Mouse (Mus musculus): ENCODE measurements at regions not wholly inside any gene's neighbourhood (a gene's known extent, or its start where the extent isn't known, plus 50 kb on each side); places are given as distances from the start of the nearest gene placed in this dataset.

DNA sequence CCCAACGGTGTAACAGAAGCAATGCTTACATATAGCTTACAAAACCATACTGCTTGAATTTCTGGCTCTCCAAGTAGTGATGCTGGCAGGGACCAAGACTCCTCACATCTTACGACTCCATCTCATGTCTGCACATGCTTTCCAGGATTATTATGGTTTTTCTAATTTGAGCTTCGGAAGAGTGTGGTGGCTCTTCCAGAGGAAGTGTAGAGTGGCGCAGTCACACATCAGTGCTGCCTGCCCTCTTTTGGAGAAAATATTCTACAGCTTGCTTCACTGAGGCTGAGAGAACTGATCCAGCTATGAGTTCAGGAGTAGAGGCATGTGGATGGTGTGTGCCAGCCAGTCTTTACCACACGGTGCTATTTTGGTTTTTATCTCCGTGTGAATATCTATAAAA, 217.4 kb downstream of the Otol1 start:
- 66% methylated on average over 6 of the region's 6 CpGs for WGBS (ENCODE audit: insufficient replicate concordance)
- no peak for ATAC-seq (ENCODE audit: low read depth)
- Histone ChIP-seq H3K4me3 (ENCODE audit: low read depth, low read length) (no peak overlapping the region), H3K9me3 (replicated peaks; ENCODE audit: control insufficient read depth, low read length) (no peaks in the 10 kb centered on the region), H3K4me1 (ENCODE audit: control insufficient read depth, low read depth, low read length) (no peaks in the 10 kb centered on the region), H3K4me2 (ENCODE audit: low read depth, low read length) (no peak overlapping the region), H3K36me3 (ENCODE audit: control insufficient read depth, insufficient read depth) (no peaks in the 10 kb centered on the region), H3K27ac (ENCODE audit: low read length) (no peak overlapping the region), H3K27me3 (ENCODE audit: control insufficient read depth, insufficient read depth, low read depth, low read length) (no peaks in the 10 kb centered on the region), H3K9ac (ENCODE audit: low read depth, low read length) (no peak overlapping the region)

DNA sequence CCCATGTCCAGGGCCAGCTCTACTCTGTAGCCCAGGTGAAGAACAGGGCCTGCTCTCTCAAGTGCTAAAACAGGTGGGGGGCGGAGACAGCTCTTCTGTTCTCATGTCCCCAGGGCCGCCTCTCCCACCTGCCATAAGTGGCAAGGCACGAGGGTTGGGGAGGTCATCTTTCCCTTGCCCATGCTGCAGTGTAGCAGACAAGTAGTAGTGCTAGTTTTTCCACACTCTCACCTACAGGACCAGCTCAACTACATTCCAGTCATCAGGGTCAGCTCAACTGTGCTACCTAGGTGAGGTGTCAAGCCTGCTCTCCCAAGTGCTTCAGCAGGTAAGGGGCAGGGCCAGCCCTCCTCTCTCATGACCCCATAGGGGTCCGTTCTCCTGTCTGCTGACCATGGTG, 219.8 kb downstream of the Otol1 start:
- Histone ChIP-seq H3K9ac (ENCODE audit: low read depth, low read length) (no peak overlapping the region), H3K36me3 (ENCODE audit: control insufficient read depth, insufficient read depth) (no peaks in the 10 kb centered on the region), H3K4me1 (ENCODE audit: control insufficient read depth, low read depth, low read length) (no peaks in the 10 kb centered on the region), H3K9me3 (replicated peaks; ENCODE audit: control insufficient read depth, low read length) (no peaks in the 10 kb centered on the region), H3K4me3 (ENCODE audit: low read depth, low read length) (no peak overlapping the region), H3K27ac (ENCODE audit: low read length) (no peak overlapping the region), H3K27me3 (ENCODE audit: control insufficient read depth, insufficient read depth, low read depth, low read length) (no peaks in the 10 kb centered on the region), H3K4me2 (ENCODE audit: low read depth, low read length) (no peak overlapping the region)
- ATAC-seq (ENCODE audit: low read depth), result no peak
- 53% methylated on average over 4 of the region's 4 CpGs for WGBS (ENCODE audit: insufficient replicate concordance)

DNA sequence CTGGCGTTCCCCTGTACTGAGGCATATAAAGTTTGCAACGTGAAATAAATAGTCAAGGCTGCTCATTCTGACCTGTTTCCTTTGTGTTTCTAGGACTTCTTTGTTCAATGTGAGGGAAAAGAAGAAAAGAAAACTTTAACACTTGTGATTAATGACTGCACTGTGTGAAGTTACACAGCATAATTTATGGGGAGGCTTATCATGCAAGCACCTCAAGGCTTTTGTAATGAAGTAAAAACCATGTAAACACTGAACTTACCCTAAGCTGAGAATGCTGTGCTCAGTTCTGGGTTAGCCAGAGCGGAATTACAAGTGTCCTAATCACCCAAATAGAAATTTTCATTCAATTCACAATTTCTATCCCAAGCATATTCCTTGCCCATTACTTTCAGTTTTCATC, 241.2 kb downstream of the Otol1 start:
- H3K27ac ChIP-seq (ENCODE audit: low read length), result no peak overlapping the region
- H3K9ac ChIP-seq (ENCODE audit: low read depth, low read length), result no peak overlapping the region
- 32% methylated on average over 3 of the region's 3 CpGs for WGBS (ENCODE audit: insufficient replicate concordance)
- H3K4me3 ChIP-seq (ENCODE audit: low read depth, low read length), result no peak overlapping the region
- no peak for ATAC-seq (ENCODE audit: low read depth)
- no peaks in the 10 kb centered on the region for H3K36me3 ChIP-seq (ENCODE audit: control insufficient read depth, insufficient read depth)
- H3K27me3 ChIP-seq (ENCODE audit: control insufficient read depth, insufficient read depth, low read depth, low read length), result no peaks in the 10 kb centered on the region
- no peaks in the 10 kb centered on the region for H3K9me3 ChIP-seq (replicated peaks; ENCODE audit: control insufficient read depth, low read length)
- H3K4me1 ChIP-seq (ENCODE audit: control insufficient read depth, low read depth, low read length), result no peaks in the 10 kb centered on the region
- no peak overlapping the region for H3K4me2 ChIP-seq (ENCODE audit: low read depth, low read length)

DNA sequence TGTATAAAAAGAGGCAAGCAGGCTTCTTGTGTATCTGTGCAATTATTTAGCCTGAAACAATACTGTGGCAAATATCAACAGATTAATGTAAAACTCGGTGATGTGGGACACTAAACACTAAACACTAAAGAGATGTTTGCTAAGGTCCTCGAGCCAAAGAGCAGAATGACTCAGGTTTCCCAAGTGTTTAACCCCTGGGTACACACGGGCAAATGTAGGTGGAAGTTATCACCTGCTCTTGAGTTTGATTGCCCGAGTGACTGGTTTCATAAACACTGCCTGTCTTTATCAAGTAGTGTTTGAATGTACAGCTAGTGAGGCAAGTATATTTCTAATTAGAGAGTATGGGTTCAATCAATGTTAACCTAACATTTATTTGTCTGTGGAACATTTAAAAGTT, 242.5 kb downstream of the Otol1 start:
- Histone ChIP-seq H3K4me1 (ENCODE audit: control insufficient read depth, low read depth, low read length) (no peaks in the 10 kb centered on the region), H3K36me3 (ENCODE audit: control insufficient read depth, insufficient read depth) (no peaks in the 10 kb centered on the region), H3K4me3 (ENCODE audit: low read depth, low read length) (no peak overlapping the region), H3K9ac (ENCODE audit: low read depth, low read length) (no peak overlapping the region), H3K4me2 (ENCODE audit: low read depth, low read length) (no peak overlapping the region), H3K27ac (ENCODE audit: low read length) (no peak overlapping the region), H3K27me3 (ENCODE audit: control insufficient read depth, insufficient read depth, low read depth, low read length) (no peaks in the 10 kb centered on the region), H3K9me3 (replicated peaks; ENCODE audit: control insufficient read depth, low read length) (no peaks in the 10 kb centered on the region)
- no peak for ATAC-seq (ENCODE audit: low read depth)
- 38% methylated on average over 4 of the region's 4 CpGs for WGBS (ENCODE audit: insufficient replicate concordance)

DNA sequence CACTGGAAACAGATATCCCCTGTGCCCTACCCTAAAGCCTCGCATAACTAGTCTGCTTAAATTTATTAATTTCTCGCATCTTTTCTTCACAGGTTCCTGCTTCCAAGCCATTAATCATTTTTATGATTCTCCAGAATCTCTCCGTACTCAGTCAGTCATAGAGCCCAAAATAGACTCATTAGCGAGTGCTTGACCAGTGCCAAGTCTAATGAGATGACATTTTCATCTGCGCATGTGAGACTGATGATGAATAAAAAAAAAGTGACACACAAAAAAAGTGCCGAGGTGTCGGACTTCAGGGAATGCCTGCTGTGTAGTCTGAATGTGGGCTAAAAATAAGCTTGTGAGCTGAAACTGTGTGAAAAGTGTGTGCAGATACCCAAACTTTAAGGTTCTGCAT, 243.3 kb downstream of the Otol1 start:
- no peak overlapping the region for H3K4me3 ChIP-seq (ENCODE audit: low read depth, low read length)
- H3K4me2 ChIP-seq (ENCODE audit: low read depth, low read length), result no peak overlapping the region
- no peaks in the 10 kb centered on the region for H3K9me3 ChIP-seq (replicated peaks; ENCODE audit: control insufficient read depth, low read length)
- H3K36me3 ChIP-seq (ENCODE audit: control insufficient read depth, insufficient read depth), result no peaks in the 10 kb centered on the region
- H3K27ac ChIP-seq (ENCODE audit: low read length), result no peak overlapping the region
- H3K27me3 ChIP-seq (ENCODE audit: control insufficient read depth, insufficient read depth, low read depth, low read length), result no peaks in the 10 kb centered on the region
- ATAC-seq (ENCODE audit: low read depth), result no peak
- H3K9ac ChIP-seq (ENCODE audit: low read depth, low read length), result no peak overlapping the region
- WGBS (ENCODE audit: insufficient replicate concordance), result 66% methylated on average over 7 of the region's 7 CpGs
- H3K4me1 ChIP-seq (ENCODE audit: control insufficient read depth, low read depth, low read length), result no peaks in the 10 kb centered on the region

DNA sequence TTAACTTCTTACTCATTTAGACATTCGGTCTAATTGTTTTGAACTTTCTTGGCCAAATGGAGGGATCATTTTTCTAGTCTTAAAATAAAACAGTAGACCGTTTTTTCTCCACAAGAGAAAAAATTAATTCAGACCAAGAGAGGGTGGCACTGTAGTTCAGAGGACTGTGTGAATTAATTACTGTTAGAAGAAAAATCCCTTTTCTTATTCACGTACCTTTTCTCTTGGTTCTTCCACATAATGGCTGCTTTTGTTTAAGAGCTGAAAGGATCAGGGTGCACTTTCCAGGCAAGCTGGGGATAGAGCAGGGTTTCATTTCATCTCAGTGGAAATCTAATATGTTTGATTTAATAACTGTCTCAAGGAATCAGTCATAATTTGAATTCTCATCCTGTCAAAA, 255.9 kb downstream of the Otol1 start:
- no peak overlapping the region for H3K4me2 ChIP-seq (ENCODE audit: low read depth, low read length)
- WGBS (ENCODE audit: insufficient replicate concordance), result 54% methylated on average over 3 of the region's 3 CpGs
- H3K4me3 ChIP-seq (ENCODE audit: low read depth, low read length), result no peak overlapping the region
- H3K36me3 ChIP-seq (ENCODE audit: control insufficient read depth, insufficient read depth), result no peaks in the 10 kb centered on the region
- H3K27ac ChIP-seq (ENCODE audit: low read length), result no peak overlapping the region
- H3K4me1 ChIP-seq (ENCODE audit: control insufficient read depth, low read depth, low read length), result no peaks in the 10 kb centered on the region
- no peaks in the 10 kb centered on the region for H3K9me3 ChIP-seq (replicated peaks; ENCODE audit: control insufficient read depth, low read length)
- ATAC-seq (ENCODE audit: low read depth), result no peak
- no peaks in the 10 kb centered on the region for H3K27me3 ChIP-seq (ENCODE audit: control insufficient read depth, insufficient read depth, low read depth, low read length)
- H3K9ac ChIP-seq (ENCODE audit: low read depth, low read length), result no peak overlapping the region

DNA sequence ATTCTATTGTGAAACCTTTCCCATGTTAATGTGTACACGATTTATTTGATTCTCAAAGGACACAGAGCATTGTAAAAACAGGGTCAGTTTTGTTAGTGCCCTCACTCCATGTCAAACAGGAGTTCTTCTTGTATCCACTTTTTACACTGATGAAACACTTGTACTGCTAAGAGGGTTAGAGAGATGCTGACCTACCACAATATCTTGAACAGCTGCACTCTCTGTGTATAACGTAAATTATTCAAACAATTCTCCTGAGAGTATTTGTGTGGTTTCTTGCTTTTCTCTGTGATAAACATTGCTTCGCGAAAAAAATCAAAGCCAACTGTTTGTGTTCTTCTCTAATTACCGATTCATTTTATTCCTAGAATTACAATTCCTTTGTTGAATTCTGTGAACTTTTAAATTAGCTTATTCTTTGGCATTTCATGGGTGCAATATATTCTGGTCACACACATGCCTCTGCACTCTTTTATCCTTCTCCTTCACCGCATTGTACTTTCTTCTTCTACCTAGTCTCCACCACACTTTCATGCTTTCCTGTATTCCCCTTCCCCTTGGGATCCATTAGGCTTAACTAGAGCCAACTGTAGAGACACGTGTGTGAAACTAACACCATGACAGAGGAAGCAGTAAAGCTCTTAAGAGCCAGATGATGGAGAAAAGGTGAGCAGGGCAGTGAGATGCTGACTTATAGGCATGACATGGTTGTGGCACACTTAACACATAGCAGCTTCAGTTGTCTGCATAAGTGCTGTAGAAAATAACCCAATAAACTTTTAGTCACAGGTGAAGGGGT, 281.4 kb downstream of the Otol1 start:
- Histone ChIP-seq H3K4me3 (ENCODE audit: low read depth, low read length) (no peak overlapping the region), H3K9ac (ENCODE audit: low read depth, low read length) (no peak overlapping the region), H3K4me1 (ENCODE audit: control insufficient read depth, low read depth, low read length) (no peaks in the 10 kb centered on the region), H3K27ac (ENCODE audit: low read length) (no peak overlapping the region), H3K36me3 (ENCODE audit: control insufficient read depth, insufficient read depth) (no peaks in the 10 kb centered on the region), H3K27me3 (ENCODE audit: control insufficient read depth, insufficient read depth, low read depth, low read length) (no peaks in the 10 kb centered on the region), H3K9me3 (replicated peaks; ENCODE audit: control insufficient read depth, low read length) (no peaks in the 10 kb centered on the region), H3K4me2 (ENCODE audit: low read depth, low read length) (no peak overlapping the region)
- 60% methylated on average over 7 of the region's 7 CpGs for WGBS (ENCODE audit: insufficient replicate concordance)
- no peak for ATAC-seq (ENCODE audit: low read depth)

DNA sequence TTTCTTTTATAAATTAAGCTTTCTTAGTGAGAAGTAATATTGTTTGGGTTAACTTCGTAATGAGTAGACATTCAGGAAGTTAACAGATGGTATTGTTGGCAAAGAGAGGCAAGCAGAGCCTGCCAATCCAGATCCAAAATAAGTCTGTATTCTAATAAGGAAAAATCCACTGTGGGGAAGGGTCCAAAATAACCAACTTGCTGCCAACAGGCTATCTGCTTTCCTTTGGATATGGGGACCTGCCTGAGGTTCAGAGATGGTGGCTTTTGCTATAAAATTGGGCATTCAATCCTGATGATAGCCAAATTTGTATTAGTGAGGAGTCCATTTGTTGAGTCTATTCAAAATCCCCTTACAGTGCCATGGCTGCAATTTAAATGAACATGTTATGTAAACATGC, 300.1 kb downstream of the Otol1 start:
- Histone ChIP-seq H3K9me3 (replicated peaks; ENCODE audit: control insufficient read depth, low read length) (no peaks in the 10 kb centered on the region), H3K4me3 (ENCODE audit: low read depth, low read length) (no peak overlapping the region), H3K36me3 (ENCODE audit: control insufficient read depth, insufficient read depth) (no peaks in the 10 kb centered on the region), H3K4me2 (ENCODE audit: low read depth, low read length) (no peak overlapping the region), H3K4me1 (ENCODE audit: control insufficient read depth, low read depth, low read length) (no peaks in the 10 kb centered on the region), H3K9ac (ENCODE audit: low read depth, low read length) (no peak overlapping the region), H3K27ac (ENCODE audit: low read length) (no peak overlapping the region), H3K27me3 (ENCODE audit: control insufficient read depth, insufficient read depth, low read depth, low read length) (no peaks in the 10 kb centered on the region)
- no peak for ATAC-seq (ENCODE audit: low read depth)
- WGBS (ENCODE audit: insufficient replicate concordance), result 62% methylated on average over 1 of the region's 1 CpGs

DNA sequence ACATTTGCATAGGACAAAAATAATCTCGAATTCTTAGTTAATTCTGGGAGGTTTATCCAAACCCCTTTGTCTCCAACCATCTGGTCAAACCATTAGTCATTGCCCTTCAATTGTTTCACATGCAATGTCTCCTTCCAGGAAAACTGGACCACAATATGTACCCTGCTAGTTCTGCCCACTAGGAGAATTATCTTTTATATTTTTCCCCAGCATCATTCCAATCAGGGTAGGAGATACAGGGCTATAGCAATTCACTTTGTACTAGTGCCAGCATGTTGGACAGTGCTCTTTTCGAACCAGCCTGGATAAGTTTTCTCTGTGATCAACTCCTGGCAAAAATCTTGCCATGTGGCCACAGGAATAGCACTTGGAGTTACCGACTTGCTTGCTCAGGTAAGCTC, 300.6 kb downstream of the Otol1 start:
- Histone ChIP-seq H3K4me2 (ENCODE audit: low read depth, low read length) (no peak overlapping the region), H3K36me3 (ENCODE audit: control insufficient read depth, insufficient read depth) (no peaks in the 10 kb centered on the region), H3K9me3 (replicated peaks; ENCODE audit: control insufficient read depth, low read length) (no peaks in the 10 kb centered on the region), H3K27ac (ENCODE audit: low read length) (no peak overlapping the region), H3K4me3 (ENCODE audit: low read depth, low read length) (no peak overlapping the region), H3K27me3 (ENCODE audit: control insufficient read depth, insufficient read depth, low read depth, low read length) (no peaks in the 10 kb centered on the region), H3K4me1 (ENCODE audit: control insufficient read depth, low read depth, low read length) (no peaks in the 10 kb centered on the region), H3K9ac (ENCODE audit: low read depth, low read length) (no peak overlapping the region)
- no peak for ATAC-seq (ENCODE audit: low read depth)
- WGBS (ENCODE audit: insufficient replicate concordance), result 46% methylated on average over 3 of the region's 3 CpGs
